Mouse (Mus musculus) lung, embryonic 15.5 days (tissue): ENCODE measurements around the gene Hacd4. TPM values are rescaled to one million over a fixed set of nuclear protein-coding genes. Genes with fewer than 3 reads are reported as not detected.

Experiments used
- ATAC-seq: fragments of 200-750 bp; cut with Nextera tagmentation; 2 replicates; pipeline ENCODE4 v1.8.0; 2017; ENCODE audit warnings: moderate number of reproducible peaks, borderline replicate concordance; ENCODE audit not compliant: low FRiP score, low TSS enrichment; ENCODE audit errors: extremely low read depth
- H3K27ac ChIP-seq: fragments of 300-500 bp; sonication (generic); 2 replicates; pipeline ENCODE4 v1.5.1; 2015; ENCODE audit warnings: moderate library complexity, mild to moderate bottlenecking, inconsistent platforms
- H3K27me3 ChIP-seq: fragments of 300-500 bp; sonication (generic); 2 replicates; pipeline ENCODE4 v1.6.1; 2015; ENCODE audit warnings: inconsistent platforms
- H3K36me3 ChIP-seq: fragments of 300-500 bp; sonication (generic); 2 replicates; pipeline ENCODE4 v1.6.1; 2015; ENCODE audit warnings: inconsistent platforms
- H3K4me1 ChIP-seq: fragments of 300-500 bp; sonication (generic); 2 replicates; pipeline ENCODE4 v1.6.1; 2015; ENCODE audit warnings: inconsistent platforms
- H3K4me2 ChIP-seq: fragments of 300-500 bp; sonication (generic); 2 replicates; pipeline ENCODE4 v1.6.1; 2015; ENCODE audit warnings: inconsistent platforms, mild to moderate bottlenecking, moderate library complexity
- H3K4me3 ChIP-seq: fragments of 300-500 bp; sonication (generic); 2 replicates; pipeline ENCODE4 v1.5.1; 2015; ENCODE audit warnings: mild to moderate bottlenecking, inconsistent platforms
- H3K9ac ChIP-seq: fragments of 300-500 bp; sonication (generic); 2 replicates; pipeline ENCODE4 v1.6.1; 2015; ENCODE audit warnings: inconsistent platforms
- H3K9me3 ChIP-seq: fragments of 300-500 bp; sonication (generic); 2 replicates; pipeline ENCODE4 v1.6.1; 2016; ENCODE audit warnings: inconsistent platforms
- WGBS: fragments of 180-500 bp; shearing (Covaris S2); methylation state at CpG from one replicate; pipeline ENCODE4 v1.1.7; 2015; 5-methylcytosine and 5-hydroxymethylcytosine counted together
- polyA plus RNA-seq: library from polyadenylated mRNA; unstranded; fragments of >200 nt; fragmentation: Nextera tagmentation; extraction: Ambion mirVana; gene quantifications from 2 replicates; pipeline ENCODE4 v1.2.1, GENCODE M21; 2015

Hacd4 gene
- polyA plus RNA-seq, 1 experiment from 2014 or later: 9.4 TPM

DNA sequence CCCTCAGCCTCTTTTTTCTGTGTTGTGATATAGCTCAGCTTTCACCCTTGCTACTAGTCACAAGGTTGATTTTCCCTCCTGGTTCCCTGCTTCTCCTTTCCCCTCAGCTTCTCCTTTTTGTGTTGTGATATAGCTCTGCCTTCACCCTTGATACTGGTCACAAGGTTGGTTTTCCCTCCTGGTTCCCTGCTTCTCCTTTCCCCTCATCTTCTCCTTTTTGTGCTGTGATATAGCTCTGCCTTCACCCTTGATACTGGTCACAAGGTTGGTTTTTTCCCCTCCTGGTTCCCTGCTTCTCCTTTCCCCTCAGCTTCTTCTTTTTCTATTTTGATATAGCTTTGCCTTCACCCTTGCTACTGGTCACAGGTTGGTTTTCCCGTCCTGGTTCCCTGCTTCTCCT lies 48.7 kb downstream of the Hacd4 start:
- 60% methylated on average over 1 of the region's 1 CpGs for WGBS
- Histone ChIP-seq H3K27ac (no peak overlapping the region), H3K4me3 (no peak overlapping the region), H3K27me3 (no peaks in the 10 kb centered on the region), H3K4me2 (no peak overlapping the region), H3K9me3 (no peaks in the 10 kb centered on the region), H3K4me1 (no peaks in the 10 kb centered on the region), H3K9ac (no peak overlapping the region), H3K36me3 (no peaks in the 10 kb centered on the region)
- ATAC-seq: no peak

DNA sequence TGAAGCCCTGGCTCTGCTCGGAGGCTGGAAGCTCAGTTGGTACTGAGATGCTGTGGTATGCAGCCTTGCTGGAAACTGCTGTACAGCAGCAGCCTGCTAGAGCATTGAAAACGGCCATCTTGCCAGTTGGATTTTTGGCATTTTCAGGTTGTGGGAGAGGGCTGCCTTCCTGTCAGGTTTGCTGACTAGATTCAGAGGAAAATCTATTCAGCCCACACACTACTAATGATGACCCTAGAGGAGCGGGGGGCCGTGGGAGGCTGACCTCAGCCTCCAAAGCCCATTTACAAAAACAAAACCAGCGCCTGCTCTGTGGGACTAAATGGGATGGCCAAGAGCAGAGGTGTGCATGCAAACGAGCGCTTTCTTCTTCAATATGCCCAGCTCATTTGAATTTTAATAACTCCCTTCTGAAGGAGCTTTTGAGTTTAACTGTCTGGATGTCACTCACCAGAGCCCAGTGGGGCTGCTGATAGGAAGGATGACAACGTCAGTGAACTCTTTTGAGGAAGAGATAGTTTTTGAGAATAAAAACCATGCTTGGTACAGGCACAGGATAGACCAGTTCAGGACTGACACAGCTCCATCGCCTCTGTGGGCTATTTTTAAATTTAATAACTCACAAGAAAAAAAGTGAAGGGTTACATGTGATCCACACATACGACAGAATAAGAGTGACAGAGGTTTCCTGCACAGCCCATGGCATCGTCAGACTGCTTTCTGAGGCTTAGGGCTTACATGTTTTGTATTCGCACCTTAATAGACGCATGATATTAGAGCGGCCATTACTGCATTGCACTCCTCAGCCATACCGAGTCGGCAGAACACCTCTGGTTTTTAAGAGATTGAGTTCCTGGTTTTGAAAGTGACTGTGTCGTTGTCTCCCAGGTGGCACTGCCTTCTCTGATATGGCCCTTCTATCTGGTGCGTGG lies 66.2 kb downstream of the Hacd4 start:
- Histone ChIP-seq H3K4me2 (no peak overlapping the region), H3K9ac (no peak overlapping the region), H3K27ac (no peak overlapping the region), H3K36me3 (no peaks in the 10 kb centered on the region), H3K9me3 (no peaks in the 10 kb centered on the region), H3K4me1 (no peaks in the 10 kb centered on the region), H3K4me3 (no peak overlapping the region), H3K27me3 (no peaks in the 10 kb centered on the region)
- no peak for ATAC-seq
- 83% methylated on average over 18 of the region's 18 CpGs for WGBS

DNA sequence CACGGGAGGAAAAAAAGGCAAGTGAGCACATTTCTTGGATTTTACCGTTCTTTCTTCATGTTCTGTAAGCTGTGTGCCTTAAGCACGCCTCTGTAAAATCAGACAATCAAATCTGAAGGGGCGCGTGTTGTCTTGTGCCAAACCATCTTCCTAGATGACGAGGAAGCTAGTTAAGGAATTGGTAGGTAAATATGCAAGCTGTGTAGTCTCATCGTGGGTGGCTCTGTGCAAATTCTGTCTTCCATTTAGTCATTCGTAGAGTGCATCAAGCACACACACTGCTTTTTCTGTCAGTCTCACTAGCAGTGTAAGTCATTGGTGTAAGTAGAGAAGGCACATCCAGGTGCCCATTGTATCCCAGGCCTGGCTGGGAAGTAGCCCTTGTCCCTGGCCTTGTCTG lies 67.9 kb downstream of the Hacd4 start:
- WGBS: 88% methylated on average over 8 of the region's 8 CpGs
- H3K9ac ChIP-seq: no peak overlapping the region
- ATAC-seq: no peak
- no peak overlapping the region for H3K27ac ChIP-seq
- no peak overlapping the region for H3K4me2 ChIP-seq
- no peaks in the 10 kb centered on the region for H3K4me1 ChIP-seq
- H3K4me3 ChIP-seq: no peak overlapping the region
- H3K36me3 ChIP-seq: no peaks in the 10 kb centered on the region
- no peaks in the 10 kb centered on the region for H3K27me3 ChIP-seq
- H3K9me3 ChIP-seq: no peaks in the 10 kb centered on the region

DNA sequence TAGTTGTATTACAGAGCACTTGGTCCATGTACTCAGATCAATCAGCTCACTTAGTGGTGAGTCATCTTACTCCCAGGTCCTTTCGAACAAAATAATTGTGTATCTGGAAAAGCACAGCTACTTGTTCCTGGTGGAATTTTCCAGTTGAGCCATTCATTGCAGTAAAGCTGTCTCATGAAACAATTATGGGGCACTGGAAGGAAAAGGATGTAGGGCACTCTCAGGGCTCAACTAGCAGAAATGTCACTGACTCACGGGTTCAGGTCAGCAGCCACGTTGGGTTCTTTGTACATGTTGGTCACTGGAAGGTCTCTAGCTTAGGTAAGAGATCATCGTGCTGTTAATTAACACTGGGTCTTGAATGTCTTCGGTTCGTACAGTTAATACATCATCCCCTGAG lies 68.8 kb downstream of the Hacd4 start:
- no peak overlapping the region for H3K4me2 ChIP-seq

DNA sequence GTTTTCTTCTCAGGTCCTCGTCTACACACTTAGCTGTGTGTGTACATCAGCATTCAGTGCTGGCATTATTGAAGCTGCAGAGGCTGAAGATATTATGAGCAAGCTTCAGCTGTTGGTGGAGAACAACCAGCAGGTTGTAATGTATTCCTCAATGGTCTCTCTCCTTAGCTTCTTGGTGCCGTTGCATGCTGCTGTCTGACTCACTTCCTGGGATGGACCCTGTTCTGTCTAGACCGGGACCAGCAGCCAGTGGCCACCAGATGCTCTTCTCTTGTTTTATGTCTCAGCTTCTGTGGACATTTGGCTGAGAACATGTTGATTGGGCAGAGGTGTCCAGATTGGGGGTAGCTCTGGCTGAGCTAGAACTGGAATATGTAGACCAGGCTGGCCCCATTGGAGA lies 81.3 kb downstream of the Hacd4 start:
- Histone ChIP-seq H3K4me2 (no peak overlapping the region), H3K9ac (no peak overlapping the region), H3K9me3 (no peaks in the 10 kb centered on the region), H3K36me3 (no peaks in the 10 kb centered on the region), H3K4me1 (no peaks in the 10 kb centered on the region), H3K4me3 (no peak overlapping the region), H3K27me3 (no peaks in the 10 kb centered on the region), H3K27ac (no peak overlapping the region)
- no peak for ATAC-seq
- WGBS: 79% methylated on average over 3 of the region's 3 CpGs

More for the DNA sequence above, 68.8 kb downstream of the Hacd4 start:
- Histone ChIP-seq H3K36me3 (no peaks in the 10 kb centered on the region), H3K27me3 (no peaks in the 10 kb centered on the region), H3K4me1 (no peaks in the 10 kb centered on the region), H3K9ac (no peak overlapping the region), H3K27ac (no peak overlapping the region), H3K9me3 (no peaks in the 10 kb centered on the region), H3K4me3 (no peak overlapping the region)
- WGBS: 93% methylated on average over 6 of the region's 6 CpGs
- no peak for ATAC-seq

DNA sequence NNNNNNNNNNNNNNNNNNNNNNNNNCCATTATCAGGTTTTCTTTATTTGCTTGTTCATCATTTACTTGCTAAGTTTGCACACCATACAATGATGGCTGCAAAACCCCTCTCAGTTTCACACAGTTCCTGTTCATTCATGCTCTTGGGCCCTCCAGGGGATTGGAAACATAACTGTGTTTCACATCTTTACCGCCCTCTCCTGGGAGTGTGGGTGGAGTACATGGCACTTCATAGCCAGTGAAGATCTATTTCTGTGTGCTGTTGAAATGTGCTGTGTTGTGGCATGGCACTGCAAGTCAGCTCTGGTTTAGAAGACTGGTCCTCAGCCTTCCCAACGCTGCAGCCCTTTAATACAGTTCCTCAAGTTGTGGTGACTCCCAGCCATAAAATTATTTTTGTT lies 82.1 kb downstream of the Hacd4 start:
- Histone ChIP-seq H3K36me3 (no peaks in the 10 kb centered on the region), H3K4me2 (no peak overlapping the region), H3K9me3 (no peaks in the 10 kb centered on the region), H3K27ac (no peak overlapping the region), H3K27me3 (no peaks in the 10 kb centered on the region), H3K9ac (no peak overlapping the region), H3K4me1 (no peaks in the 10 kb centered on the region), H3K4me3 (no peak overlapping the region)
- ATAC-seq: no peak
- WGBS: 67% methylated on average over 2 of the region's 2 CpGs

DNA sequence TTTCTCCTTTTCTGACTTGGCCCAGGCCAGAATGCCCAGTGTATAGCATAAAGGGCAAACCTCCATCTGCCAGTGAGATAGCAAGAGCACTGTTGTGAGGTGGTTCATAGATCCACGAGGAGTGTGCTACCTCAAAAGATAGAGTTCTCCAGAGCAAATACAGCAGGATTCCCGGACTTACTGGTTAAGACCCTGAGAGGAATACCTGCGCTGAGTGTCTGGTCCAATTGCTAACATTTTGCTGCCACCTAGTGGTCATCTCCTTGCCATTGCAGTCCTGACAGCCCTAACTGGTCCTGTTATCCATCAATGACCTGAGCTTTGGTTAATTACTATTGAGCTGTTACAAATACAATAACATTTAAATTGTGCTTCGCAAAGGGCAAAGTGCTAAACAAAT lies 87.8 kb downstream of the Hacd4 start:
- ATAC-seq: peak; percentile 39; the same call in 1 of the 2 replicates
- no peak overlapping the region for H3K4me2 ChIP-seq

More for the DNA sequence above, 87.8 kb downstream of the Hacd4 start:
- H3K27me3 ChIP-seq: no peaks in the 10 kb centered on the region
- no peaks in the 10 kb centered on the region for H3K9me3 ChIP-seq
- H3K27ac ChIP-seq: no peak overlapping the region
- no peaks in the 10 kb centered on the region for H3K36me3 ChIP-seq
- H3K4me1 ChIP-seq: no peaks in the 10 kb centered on the region
- H3K9ac ChIP-seq: no peak overlapping the region
- 2% methylated on average over 4 of the region's 4 CpGs for WGBS
- H3K4me3 ChIP-seq: no peak overlapping the region

Other genes with a start within 250 kb of the Hacd4 start
- gene Ifnb1, start 83.8 kb upstream of the Hacd4 start, polyA plus RNA-seq: not detected in 2 replicates
- gene Ifna15, start 119.3 kb upstream of the Hacd4 start, polyA plus RNA-seq: not detected in 2 replicates
- gene Ifna14, start 132.9 kb upstream of the Hacd4 start, polyA plus RNA-seq: not detected in 2 replicates
- gene Ifna9, start 153.5 kb upstream of the Hacd4 start, polyA plus RNA-seq: not detected in 2 replicates
- gene Ifna12, start 164.4 kb upstream of the Hacd4 start, polyA plus RNA-seq: not detected in 2 replicates
- gene C87499, start 195.5 kb upstream of the Hacd4 start, polyA plus RNA-seq: not detected in 2 replicates
- not detected in 2 replicates for gene Ifna13, start 205.5 kb upstream of the Hacd4 start, polyA plus RNA-seq
- not detected in 2 replicates for gene Ifna16, start 238.0 kb upstream of the Hacd4 start, polyA plus RNA-seq
- not detected in 2 replicates for gene Ifna2, start 245.0 kb upstream of the Hacd4 start, polyA plus RNA-seq